Mouse (Mus musculus): ENCODE measurements at regions not wholly inside any gene's neighbourhood (a gene's known extent, or its start where the extent isn't known, plus 50 kb on each side); places are given as distances from the start of the nearest gene placed in this dataset.

DNA sequence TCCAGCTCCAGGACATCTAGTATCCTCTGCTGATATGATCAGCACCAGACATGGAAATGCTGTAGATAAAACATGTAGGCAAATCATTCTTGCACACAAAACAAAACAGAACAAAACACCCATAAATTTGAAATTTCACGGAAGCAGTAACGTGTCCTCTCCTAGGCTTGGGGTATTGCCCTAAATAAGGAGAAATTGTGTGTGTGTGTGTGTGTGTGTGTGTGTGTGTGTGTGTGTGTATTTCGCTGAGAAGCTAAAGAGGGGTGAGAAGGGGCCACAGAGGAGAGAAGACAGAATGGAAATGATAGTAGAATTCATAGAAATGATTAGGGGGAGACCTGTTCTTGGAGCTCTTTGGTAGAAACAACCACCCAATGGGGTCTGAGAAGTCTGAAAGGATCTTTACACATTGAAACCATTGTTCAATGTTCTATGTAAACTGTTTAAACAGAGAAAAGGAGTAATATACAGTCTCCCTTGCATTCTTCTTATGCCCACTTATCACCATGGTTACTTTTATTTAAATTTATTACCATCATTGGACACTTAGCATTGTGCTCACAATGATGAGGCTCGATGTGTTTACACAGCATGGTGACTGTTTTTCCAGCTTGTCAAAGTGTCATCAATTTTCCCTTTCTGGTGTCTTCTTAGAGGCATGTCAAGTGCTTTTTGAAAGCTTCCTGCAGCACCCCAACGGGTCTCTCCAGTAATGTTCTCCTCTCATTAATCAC is 317.3 kb upstream of the 4933412E24Rik start:
- no peak for DNase-seq
- H3K27me3 ChIP-seq (ENCODE audit: control insufficient read depth, insufficient read depth, low read length) = no peaks in the 10 kb centered on the region
- TF ChIP-seq POLR2A (IDR thresholded peaks at IDR 0.05; ENCODE audit: borderline replicate concordance, insufficient read depth, low read length) (no peak), CTCF (IDR thresholded peaks at IDR 0.05; ENCODE audit: borderline replicate concordance, insufficient read depth, low read depth, low read length) (no peak)
- 48% methylated on average over 5 of the region's 5 CpGs for WGBS
- no peaks in the 10 kb centered on the region for H3K4me1 ChIP-seq (ENCODE audit: control insufficient read depth, insufficient read depth, low read length)
- H3K27ac ChIP-seq (ENCODE audit: insufficient read depth, low read length) = no peak overlapping the region
- H3K4me3 ChIP-seq (replicated peaks; ENCODE audit: insufficient read depth, low read depth, low read length) = no peak overlapping the region

- no peak for TF ChIP-seq POLR2A (IDR thresholded peaks at IDR 0.05; ENCODE audit: borderline replicate concordance, insufficient read depth, low read length)
- no peak for TF ChIP-seq CTCF (IDR thresholded peaks at IDR 0.05; ENCODE audit: borderline replicate concordance, insufficient read depth, low read depth, low read length)
- DNase-seq = no peak
- WGBS = 96% methylated on average over 2 of the region's 2 CpGs
- Histone ChIP-seq H3K27me3 (ENCODE audit: control insufficient read depth, insufficient read depth, low read length) (no peaks in the 10 kb centered on the region), H3K27ac (ENCODE audit: insufficient read depth, low read length) (no peak overlapping the region), H3K4me1 (ENCODE audit: control insufficient read depth, insufficient read depth, low read length) (no peaks in the 10 kb centered on the region), H3K4me3 (replicated peaks; ENCODE audit: insufficient read depth, low read depth, low read length) (no peak overlapping the region)
Observed at GRCm38 (mm10) chr15:60317577-60317976, 301.2 kb upstream of the 4933412E24Rik start.

GRCm38 (mm10) chr15:60315210-60315609 is 298.8 kb upstream of the 4933412E24Rik start:
- H3K27me3 ChIP-seq (ENCODE audit: control insufficient read depth, insufficient read depth, low read length) = no peaks in the 10 kb centered on the region
- TF ChIP-seq CTCF (IDR thresholded peaks at IDR 0.05; ENCODE audit: borderline replicate concordance, insufficient read depth, low read depth, low read length) (no peak), POLR2A (IDR thresholded peaks at IDR 0.05; ENCODE audit: borderline replicate concordance, insufficient read depth, low read length) (no peak)
- no peaks in the 10 kb centered on the region for H3K4me1 ChIP-seq (ENCODE audit: control insufficient read depth, insufficient read depth, low read length)
- DNase-seq = no peak
- H3K27ac ChIP-seq (ENCODE audit: insufficient read depth, low read length) = no peak overlapping the region
- WGBS = 77% methylated on average over 5 of the region's 5 CpGs
- H3K4me3 ChIP-seq (replicated peaks; ENCODE audit: insufficient read depth, low read depth, low read length) = no peak overlapping the region

DNA sequence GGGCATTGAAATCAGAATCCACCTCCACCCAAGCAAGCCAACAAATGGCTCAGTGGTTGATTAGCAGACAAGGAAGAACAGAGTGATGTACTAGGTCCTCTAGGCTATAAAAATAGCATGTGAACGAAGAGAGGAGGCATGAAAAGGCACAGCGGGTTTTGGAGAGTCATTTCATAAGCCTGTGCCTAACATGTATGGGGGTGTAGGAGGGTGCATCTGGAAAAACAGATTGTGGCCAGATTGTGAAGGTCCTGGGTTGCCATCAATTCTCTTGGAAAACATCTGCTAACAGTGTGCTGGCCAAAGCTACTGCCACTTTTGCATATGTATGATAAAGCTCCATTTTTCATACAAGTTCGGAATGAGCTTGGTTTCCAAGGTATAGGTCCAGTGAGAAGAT is 293.5 kb upstream of the 4933412E24Rik start:
- Histone ChIP-seq H3K27ac (ENCODE audit: insufficient read depth, low read length) (no peak overlapping the region), H3K4me1 (ENCODE audit: control insufficient read depth, insufficient read depth, low read length) (no peaks in the 10 kb centered on the region), H3K27me3 (ENCODE audit: control insufficient read depth, insufficient read depth, low read length) (no peaks in the 10 kb centered on the region), H3K4me3 (replicated peaks; ENCODE audit: insufficient read depth, low read depth, low read length) (no peak overlapping the region)
- DNase-seq = no peak
- TF ChIP-seq CTCF (IDR thresholded peaks at IDR 0.05; ENCODE audit: borderline replicate concordance, insufficient read depth, low read depth, low read length) = no peak
- no peak for TF ChIP-seq POLR2A (IDR thresholded peaks at IDR 0.05; ENCODE audit: borderline replicate concordance, insufficient read depth, low read length)
- WGBS = 26% methylated on average over 3 of the region's 3 CpGs

DNA sequence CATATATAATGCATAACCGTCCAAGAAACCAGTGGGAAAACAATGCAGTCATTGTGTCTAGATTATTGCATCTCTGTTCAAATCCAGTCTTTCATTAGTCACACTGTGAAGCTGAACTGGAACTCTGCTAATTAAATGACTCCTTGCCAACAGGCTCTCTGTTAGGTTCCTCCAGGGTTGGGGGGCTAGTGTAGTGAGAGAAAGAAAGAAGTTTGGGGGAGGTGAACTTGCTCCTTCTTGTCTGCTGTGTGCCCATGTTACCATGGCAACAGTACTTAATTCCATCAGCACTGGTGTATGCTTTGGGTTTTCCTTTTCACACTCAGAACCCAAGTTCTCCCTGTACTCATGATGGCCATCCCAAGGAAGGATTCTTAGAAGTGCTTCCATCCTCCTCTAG is 292.6 kb upstream of the 4933412E24Rik start:
- Histone ChIP-seq H3K27ac (ENCODE audit: insufficient read depth, low read length) (no peak overlapping the region), H3K4me1 (ENCODE audit: control insufficient read depth, insufficient read depth, low read length) (no peaks in the 10 kb centered on the region), H3K27me3 (ENCODE audit: control insufficient read depth, insufficient read depth, low read length) (no peaks in the 10 kb centered on the region), H3K4me3 (replicated peaks; ENCODE audit: insufficient read depth, low read depth, low read length) (no peak overlapping the region)
- 38% methylated on average over 1 of the region's 1 CpGs for WGBS
- TF ChIP-seq CTCF (IDR thresholded peaks at IDR 0.05; ENCODE audit: borderline replicate concordance, insufficient read depth, low read depth, low read length) (no peak), POLR2A (IDR thresholded peaks at IDR 0.05; ENCODE audit: borderline replicate concordance, insufficient read depth, low read length) (no peak)
- no peak for DNase-seq

GRCm38 (mm10) chr15:60308126-60308525 is 291.7 kb upstream of the 4933412E24Rik start:
- no peak for DNase-seq
- H3K4me3 ChIP-seq (replicated peaks; ENCODE audit: insufficient read depth, low read depth, low read length) = no peak overlapping the region
- TF ChIP-seq POLR2A (IDR thresholded peaks at IDR 0.05; ENCODE audit: borderline replicate concordance, insufficient read depth, low read length) (no peak), CTCF (IDR thresholded peaks at IDR 0.05; ENCODE audit: borderline replicate concordance, insufficient read depth, low read depth, low read length) (no peak)
- 82% methylated on average over 2 of the region's 2 CpGs for WGBS
- no peaks in the 10 kb centered on the region for H3K27me3 ChIP-seq (ENCODE audit: control insufficient read depth, insufficient read depth, low read length)
- H3K27ac ChIP-seq (ENCODE audit: insufficient read depth, low read length) = no peak overlapping the region
- no peaks in the 10 kb centered on the region for H3K4me1 ChIP-seq (ENCODE audit: control insufficient read depth, insufficient read depth, low read length)

GRCm38 (mm10) chr15:60303501-60303900 is 287.1 kb upstream of the 4933412E24Rik start:
- Histone ChIP-seq H3K27me3 (ENCODE audit: control insufficient read depth, insufficient read depth, low read length) (no peaks in the 10 kb centered on the region), H3K4me3 (replicated peaks; ENCODE audit: insufficient read depth, low read depth, low read length) (no peak overlapping the region), H3K4me1 (ENCODE audit: control insufficient read depth, insufficient read depth, low read length) (no peaks in the 10 kb centered on the region), H3K27ac (ENCODE audit: insufficient read depth, low read length) (no peak overlapping the region)
- TF ChIP-seq CTCF (IDR thresholded peaks at IDR 0.05; ENCODE audit: borderline replicate concordance, insufficient read depth, low read depth, low read length) (no peak), POLR2A (IDR thresholded peaks at IDR 0.05; ENCODE audit: borderline replicate concordance, insufficient read depth, low read length) (no peak)
- DNase-seq = no peak
- 47% methylated on average over 4 of the region's 4 CpGs for WGBS

DNA sequence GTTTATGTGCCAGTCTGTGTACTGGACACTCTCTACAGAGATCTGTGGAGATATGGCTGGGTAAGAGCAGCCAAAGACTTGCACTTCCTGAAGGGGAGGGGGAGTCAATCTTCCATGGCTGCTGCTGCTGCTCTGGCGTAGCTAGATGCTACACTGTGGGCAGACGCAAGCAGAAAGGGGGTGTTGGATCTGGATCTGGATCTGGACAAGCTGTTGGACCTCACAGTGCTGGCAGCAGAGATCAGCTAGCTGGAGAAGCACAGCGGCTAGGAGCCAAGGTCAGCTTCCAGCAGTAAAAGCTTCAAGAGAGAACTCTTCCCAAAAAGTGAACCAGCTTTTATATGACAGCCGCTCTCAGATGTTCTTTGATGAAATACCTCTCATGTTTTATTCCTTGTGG is 285.5 kb upstream of the 4933412E24Rik start:
- DNase-seq = no peak
- Histone ChIP-seq H3K4me3 (replicated peaks; ENCODE audit: insufficient read depth, low read depth, low read length) (no peak overlapping the region), H3K27ac (ENCODE audit: insufficient read depth, low read length) (no peak overlapping the region), H3K27me3 (ENCODE audit: control insufficient read depth, insufficient read depth, low read length) (no peaks in the 10 kb centered on the region), H3K4me1 (ENCODE audit: control insufficient read depth, insufficient read depth, low read length) (no peaks in the 10 kb centered on the region)
- 19% methylated on average over 4 of the region's 4 CpGs for WGBS
- no peak for TF ChIP-seq POLR2A (IDR thresholded peaks at IDR 0.05; ENCODE audit: borderline replicate concordance, insufficient read depth, low read length)
- TF ChIP-seq CTCF (IDR thresholded peaks at IDR 0.05; ENCODE audit: borderline replicate concordance, insufficient read depth, low read depth, low read length) = no peak

Measured in cerebellum, adult 2 months (tissue).